Mouse (Mus musculus): Measurements from ENCODE around the gene Pvalb.

Pvalb gene

GRCm38 (mm10) chr15:78206312-78206711 lies at the start of gene Pvalb:
Gene Pvalb (minus strand): TSS chr15:78206400.
- DNase-seq (ENCODE audit: low read depth, low spot score) = no peak

DNA sequence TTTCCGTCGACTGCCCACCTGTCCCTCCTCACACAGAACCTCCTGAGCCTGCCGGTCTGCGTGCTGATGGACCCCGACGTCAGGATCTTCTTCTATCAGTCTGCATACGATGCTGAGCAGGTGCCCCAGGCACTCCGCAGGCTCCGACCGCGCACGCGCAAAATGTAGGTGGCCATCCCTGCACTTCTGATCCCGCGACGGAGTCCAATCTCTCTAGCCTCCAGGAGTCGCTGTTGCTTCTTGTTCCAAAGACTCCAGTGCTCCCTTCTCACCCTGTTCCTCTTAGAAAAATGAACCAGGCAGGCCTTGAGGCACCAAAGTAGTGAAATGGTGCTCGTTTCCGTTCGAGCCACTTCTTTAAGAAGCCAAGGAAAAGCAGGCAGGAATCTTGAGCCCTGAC lies 48.6 kb upstream of the Pvalb start:
- no peak for DNase-seq (ENCODE audit: low read depth, low spot score)

DNA sequence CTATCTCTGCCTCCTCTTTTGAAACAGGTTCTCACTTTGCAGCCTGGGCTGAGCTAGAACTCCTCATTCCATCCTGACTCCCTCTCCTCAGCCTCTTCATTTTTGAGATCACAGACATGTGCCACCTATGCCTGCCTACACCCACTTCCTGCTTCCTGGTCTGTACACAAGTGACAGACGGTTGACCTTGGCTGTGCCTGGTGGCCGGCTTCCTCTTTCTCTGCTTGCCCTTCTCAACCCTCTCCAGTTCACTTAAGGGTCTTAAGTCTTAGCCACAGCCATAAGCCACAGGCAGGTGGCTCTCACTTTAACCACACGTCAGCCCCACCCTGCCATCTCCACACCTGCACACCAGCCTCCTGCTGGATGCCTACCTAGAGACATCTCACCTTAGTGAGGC lies 42.2 kb upstream of the Pvalb start:
- no peak for DNase-seq (ENCODE audit: low read depth, low spot score)

DNA sequence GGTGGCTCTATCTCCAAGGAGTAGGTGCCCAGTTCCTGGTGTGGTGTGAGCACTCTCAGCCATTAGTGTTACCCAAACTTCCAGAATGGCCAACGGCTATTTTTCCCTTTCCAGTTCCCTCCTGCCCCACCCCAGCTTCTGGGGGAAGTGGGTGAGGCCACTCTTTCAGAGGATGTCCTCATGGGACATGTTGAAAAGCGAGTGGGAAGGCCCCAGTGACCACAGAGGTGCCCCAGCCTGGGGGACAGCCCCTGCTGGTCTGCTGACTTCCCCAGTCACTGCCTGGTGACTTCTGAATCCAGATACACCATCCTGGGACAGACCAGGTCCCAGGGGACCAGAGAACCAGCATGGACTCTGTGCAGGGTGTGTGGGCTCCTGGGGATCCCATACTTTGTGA lies 41.5 kb upstream of the Pvalb start:
- DNase-seq (ENCODE audit: low read depth, low spot score) = no peak

GRCm38 (mm10) chr15:78246143-78247116 lies 40.2 kb upstream of the Pvalb start:
- DNase-seq (ENCODE audit: low read depth, low spot score) = no peak

- DNase-seq (ENCODE audit: low read depth, low spot score) = no peak
Observed at GRCm38 (mm10) chr15:78244695-78245492, 38.7 kb upstream of the Pvalb start, which contains the start of gene Ncf4. Gene Ncf4 (plus strand): TSS chr15:78244801.

- no peak for DNase-seq (ENCODE audit: low read depth, low spot score)
Observed at GRCm38 (mm10) chr15:78243774-78244173, 37.6 kb upstream of the Pvalb start.

- DNase-seq (ENCODE audit: low read depth, low spot score) = no peak
Observed at GRCm38 (mm10) chr15:78243061-78243460, 36.9 kb upstream of the Pvalb start.

GRCm38 (mm10) chr15:78241335-78241734 lies 35.1 kb upstream of the Pvalb start:
- DNase-seq (ENCODE audit: low read depth, low spot score) = no peak

DNA sequence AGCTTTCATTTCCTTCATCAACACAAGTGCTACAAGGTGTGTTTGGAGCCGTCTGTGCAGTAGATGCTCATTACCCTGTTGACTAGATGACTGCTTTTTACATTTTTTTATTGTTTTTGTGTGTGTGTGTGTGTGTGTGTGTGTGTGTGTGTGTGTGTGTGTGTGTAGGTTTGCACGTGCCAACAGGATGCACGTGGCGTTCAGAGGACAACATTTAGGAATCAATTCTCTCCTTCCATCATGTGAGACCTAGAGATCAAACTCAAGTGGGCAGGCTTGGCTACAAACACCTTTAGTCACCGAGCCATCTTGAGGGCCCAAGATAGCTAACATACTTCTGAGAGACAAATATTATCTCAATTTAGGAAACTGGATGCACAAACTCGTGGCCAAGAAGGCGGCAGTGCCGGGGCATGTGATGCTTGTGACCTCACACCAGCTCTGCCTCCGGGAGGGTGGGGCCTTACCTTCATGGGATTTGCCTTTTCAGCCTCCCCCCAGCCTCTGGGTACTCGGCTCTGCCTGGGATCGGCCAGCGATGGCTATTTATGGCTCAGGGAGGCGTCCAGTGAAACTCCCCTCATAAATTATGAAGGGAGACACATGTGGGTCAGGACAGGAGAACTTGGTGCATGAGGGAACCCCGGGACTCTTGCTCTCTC lies 33.9 kb upstream of the Pvalb start:
- DNase-seq (ENCODE audit: low read depth, low spot score) = no peak

DNA sequence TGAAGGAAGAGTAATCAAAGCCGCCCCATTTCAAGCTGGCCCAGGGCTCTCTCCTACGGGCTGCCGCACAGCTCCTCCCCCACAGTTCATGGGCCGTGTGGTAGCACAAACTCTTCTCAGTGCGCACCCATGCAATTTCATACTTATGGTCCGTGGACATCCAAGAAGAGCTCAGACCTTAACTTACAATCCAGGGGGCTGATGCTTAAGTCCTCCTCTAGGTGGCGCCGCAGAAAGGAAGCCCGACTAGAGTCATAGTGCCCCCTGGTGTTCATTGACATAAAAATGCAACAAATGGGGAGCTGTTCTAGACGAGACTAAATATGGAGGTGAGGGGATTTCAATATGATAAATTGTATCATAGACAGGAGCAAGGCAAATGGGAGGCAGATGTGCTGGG lies 33.3 kb upstream of the Pvalb start:
- no peak for DNase-seq (ENCODE audit: low read depth, low spot score)

GRCm38 (mm10) chr15:78234823-78235509 lies 28.8 kb upstream of the Pvalb start:
- DNase-seq (ENCODE audit: low read depth, low spot score) = no peak

- DNase-seq (ENCODE audit: low read depth, low spot score) = no peak
Observed at GRCm38 (mm10) chr15:78231346-78232331, 25.4 kb upstream of the Pvalb start.

DNA sequence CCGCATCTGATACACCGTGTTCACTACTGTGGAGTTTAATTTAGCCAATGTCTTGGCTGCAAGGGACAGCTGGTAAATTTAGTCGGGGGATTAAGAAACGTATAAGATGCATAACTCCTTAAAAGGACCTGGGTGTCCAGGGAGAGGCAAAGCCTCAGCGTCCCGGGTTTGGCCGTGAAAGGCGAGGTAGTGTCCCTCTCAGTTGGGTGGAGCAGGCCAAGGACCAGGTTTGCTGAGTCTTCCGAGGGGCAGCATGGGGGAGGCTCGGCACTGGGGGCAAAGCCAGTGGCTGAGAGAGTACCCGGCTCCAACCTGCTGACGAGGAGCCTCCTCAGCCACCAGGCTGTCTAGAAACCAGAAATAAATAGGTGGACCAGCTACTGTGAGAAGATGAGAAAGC lies 21.6 kb upstream of the Pvalb start:
- DNase-seq (ENCODE audit: low read depth, low spot score) = no peak

GRCm38 (mm10) chr15:78215269-78215668 lies 9.1 kb upstream of the Pvalb start:
- no peak for DNase-seq (ENCODE audit: low read depth, low spot score)

DNA sequence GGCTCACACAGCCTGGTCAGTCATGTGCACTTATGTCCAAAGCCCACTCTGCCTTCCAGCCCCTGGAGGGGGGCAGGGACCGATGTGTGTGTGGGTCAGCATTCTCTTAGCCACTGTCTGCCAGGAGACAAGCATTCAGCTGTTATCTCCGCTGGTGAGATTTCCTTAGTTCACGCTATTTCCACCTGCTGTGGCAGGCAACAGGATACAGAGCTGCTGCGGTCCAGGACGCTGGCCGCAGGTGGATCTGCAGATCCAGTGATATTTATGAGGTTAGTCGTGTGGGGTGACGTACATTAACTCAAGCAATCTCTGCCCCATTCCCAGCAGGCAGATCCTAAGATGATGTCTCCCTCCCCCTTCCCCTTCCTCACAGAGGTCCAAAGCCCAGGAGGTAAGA lies 5.2 kb upstream of the Pvalb start:
- DNase-seq (ENCODE audit: low read depth, low spot score) = no peak

DNA sequence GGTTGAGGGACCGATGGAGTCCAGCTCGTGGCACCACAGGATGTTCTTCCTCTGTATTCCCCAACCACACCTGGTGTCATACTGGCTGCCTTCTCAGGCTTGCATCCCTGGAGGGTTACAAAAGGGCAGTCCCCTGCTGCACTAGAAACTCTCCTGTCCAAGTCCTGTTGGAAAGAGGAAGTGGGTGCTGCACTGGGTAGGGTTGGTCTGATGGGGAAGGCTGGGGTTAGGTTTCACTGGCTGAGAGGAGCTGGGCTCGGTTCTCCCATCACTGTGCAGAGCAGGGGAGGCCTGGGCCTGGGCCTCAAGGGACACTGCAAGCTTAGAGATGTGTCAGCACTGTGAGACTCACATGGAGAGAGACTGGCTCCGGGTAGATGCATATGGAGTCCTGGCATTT lies 4.0 kb upstream of the Pvalb start:
- no peak for DNase-seq (ENCODE audit: low read depth, low spot score)

DNA sequence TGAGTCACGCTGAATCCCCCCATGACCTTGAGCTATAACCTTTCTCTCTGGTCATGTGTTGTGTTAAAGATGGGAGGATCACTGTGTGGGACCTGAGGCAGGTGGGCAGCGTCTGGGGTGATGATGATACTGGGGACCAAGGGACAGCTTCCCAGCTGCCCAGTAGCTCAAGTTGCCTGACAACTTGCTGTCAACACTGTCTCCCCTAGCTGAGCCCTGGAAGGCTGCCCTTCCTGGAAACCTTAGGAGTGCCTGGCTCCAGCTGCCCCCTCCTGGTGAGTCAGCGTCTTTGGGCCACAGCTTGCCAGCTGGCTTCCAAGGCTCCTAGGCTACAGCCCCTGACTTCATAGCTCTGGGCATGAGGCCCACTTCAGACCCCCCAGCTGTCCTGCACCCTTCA lies 1.0 kb downstream of the Pvalb start:
- no peak for DNase-seq (ENCODE audit: low read depth, low spot score)

DNA sequence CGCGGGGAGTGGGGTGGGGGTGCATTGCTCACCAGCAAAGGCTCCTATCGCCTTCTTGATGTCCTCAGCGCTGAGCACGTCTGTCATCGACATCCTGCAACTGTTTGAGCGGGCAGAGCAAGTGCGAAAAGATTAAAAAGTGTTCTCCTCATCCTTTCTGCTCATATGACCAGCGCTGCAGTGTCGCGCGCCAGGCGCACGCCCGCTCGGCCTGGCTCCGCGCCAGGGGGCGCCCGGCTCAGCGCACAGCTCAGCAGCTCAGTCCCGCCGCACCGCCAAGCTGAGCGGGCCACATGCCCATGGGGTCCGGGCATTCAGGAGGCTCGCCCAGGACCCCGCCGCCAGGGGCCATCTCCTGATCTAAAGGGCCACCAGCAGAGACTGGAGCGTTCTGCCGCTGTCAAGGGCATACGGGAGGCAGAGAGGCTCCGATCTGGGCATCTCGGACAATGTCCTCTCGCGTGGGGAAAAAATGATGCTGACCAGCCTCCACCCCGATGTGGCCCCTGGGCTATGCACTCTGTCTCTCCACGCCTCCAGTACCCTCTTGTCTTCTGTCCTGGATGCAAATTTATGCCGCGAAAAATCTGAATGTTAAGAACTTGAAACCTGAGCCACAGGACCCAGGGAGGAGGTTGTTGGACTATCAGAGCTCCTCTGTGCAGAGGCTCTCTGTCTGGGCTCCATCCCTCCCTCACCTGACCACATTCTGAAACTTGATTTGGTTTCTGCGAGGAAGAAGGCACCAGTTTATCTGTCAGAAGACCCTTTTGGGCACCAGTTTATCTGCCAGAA lies 1.9 kb downstream of the Pvalb start:
- no peak for DNase-seq (ENCODE audit: low read depth, low spot score)

Data from brain, embryonic 18.5 days (tissue).